Mouse (Mus musculus) layer of hippocampus, adult 2 months (tissue): ENCODE measurements around the gene Disp2. TPM values are rescaled to one million over a fixed set of nuclear protein-coding genes. Genes with fewer than 3 reads are reported as not detected.

Experiments
- DNase-seq, 2 experiments: peaks; one replicate each; pipeline ENCODE4 v3.0.0; 2022; ENCODE audit warnings: low spot score in 2 of 2
- H3K27ac ChIP-seq: fragments of 200-600 bp; 2 replicates; pipeline ENCODE4 v1.8.1; 2022
- H3K4me3 ChIP-seq: fragments of 200-600 bp; 2 replicates; pipeline ENCODE4 v1.8.1; 2022; ENCODE audit warnings: mild to moderate bottlenecking
- CTCF ChIP-seq: fragments of 200-600 bp; conservative IDR thresholded peaks from 2 replicates; pipeline ENCODE4 v1.8.1; 2022; ENCODE audit warnings: antibody characterized with exemption, mild to moderate bottlenecking, moderate library complexity
- total RNA-seq, 2 experiments: library from RNA; stranded (reverse); gene quantifications; 2 replicates each; pipeline ENCODE4 v1.2.3; 2021

Disp2 gene
- total RNA-seq, 2 experiments from 2014 or later: 263 to 273 TPM

DNA sequence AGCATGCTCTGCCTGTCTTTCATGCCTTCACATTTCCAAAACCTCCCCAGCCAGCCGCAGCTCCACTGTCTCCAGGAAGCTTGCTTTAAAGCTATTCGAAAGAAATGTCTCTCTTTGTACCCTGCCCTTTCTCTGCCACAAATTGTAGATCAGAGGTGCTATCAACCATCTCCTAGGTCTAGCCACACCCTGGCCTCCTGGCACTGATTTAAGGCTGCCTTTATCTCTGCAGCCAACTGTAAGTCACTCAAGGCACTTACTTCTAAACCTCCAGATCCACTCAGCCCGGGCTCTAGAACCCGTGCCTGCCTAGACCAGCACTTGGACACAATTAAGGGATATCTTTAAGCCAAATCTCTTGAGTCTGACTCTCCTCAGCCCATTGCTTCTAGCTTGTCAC lies 1.1 kb upstream of the Disp2 start:
- DNase-seq: no peak
- TF ChIP-seq CTCF: no peak
- no peak overlapping the region; the same call in 1 of the 2 replicates for H3K27ac ChIP-seq

DNA sequence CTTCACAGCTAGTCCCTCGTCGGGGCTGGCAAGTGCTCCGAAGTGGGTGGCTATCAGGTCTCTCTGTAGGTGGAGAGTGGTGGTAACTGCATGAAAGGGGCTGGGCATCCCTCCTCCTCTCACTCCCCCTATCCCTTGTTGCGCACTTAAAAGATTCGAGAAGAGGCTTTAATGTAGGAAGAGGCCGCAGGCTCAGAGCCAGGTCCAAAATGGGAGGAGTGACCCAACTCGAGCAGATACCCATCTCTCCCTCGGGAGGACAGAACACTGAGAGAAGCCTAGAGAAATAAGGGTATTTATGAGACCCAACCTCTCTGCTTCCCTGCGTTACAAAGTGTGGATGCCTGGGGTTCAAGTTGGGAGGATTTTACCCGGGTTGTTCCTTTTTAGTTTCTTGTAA lies 454 bp upstream of the Disp2 start:
- peak overlapping the region; percentile 82 for H3K4me3 ChIP-seq
- H3K27ac ChIP-seq: peak overlapping the region; percentile 94
- no peak for TF ChIP-seq CTCF
- no peak for DNase-seq

More for the DNA sequence above, 1.1 kb upstream of the Disp2 start:
- no peak overlapping the region for H3K4me3 ChIP-seq

DNA sequence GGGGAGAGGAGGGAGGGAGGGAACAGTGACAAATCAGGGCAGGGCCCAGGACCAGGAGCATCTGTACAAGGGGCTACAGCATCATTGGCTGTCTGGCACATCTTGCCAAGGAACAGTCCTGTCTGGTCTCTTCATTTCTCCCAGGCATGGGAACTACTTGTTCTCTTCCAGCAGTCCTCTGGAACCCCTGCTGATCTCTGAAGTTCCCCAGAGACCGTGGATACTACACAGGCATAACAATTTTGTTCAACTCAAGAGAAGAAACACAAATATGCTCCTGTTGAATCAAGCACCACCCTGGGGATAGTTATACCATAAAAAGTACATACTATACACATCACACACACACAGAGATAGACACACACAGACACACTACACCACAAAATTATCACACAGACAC lies 1.6 kb downstream of the Disp2 start:
- no peak for TF ChIP-seq CTCF
- Histone ChIP-seq H3K4me3 (peak overlapping the region; percentile 82; the same call in 1 of the 2 replicates), H3K27ac (no peak overlapping the region)
- DNase-seq: no peak

DNA sequence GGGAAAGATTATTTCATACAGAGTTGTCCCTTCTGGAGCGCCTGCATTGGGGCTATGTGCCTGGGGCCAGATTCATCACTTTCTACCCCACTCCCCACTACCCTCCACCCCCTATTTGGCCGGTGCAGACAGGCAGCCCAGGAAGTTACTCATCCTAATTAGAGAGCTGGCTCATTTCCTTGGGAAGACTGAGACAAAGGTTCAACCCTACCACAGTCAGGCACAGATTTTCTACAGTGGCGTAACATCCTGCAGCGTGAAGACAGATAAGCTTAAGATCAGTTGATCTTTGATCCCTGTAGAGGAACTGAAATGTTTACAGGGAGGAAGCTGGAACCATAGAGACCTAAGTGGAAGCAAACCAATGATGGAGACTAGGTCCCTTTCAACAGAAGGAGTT lies 2.8 kb downstream of the Disp2 start:
- H3K4me3 ChIP-seq: no peak overlapping the region
- no peak for TF ChIP-seq CTCF
- DNase-seq: no peak
- H3K27ac ChIP-seq: no peak overlapping the region

DNA sequence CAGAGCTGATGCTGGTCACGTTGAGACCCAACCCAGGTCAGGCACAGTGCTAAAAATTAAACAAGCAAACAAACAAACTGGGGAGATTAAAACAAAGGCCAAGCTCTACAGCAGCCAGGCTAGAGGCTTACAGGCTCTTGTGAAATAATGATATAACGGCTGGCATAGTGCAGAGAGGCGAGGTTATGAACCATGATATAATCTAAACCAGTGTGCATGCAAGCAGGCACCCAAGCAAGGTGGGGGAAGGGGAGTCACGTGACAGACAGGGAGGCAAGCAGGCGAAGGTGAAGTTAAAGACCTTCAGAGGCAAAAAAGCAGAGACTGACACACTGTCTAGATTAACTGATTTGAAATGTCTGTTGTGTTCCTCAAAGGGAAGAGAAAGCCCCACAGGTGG lies 3.6 kb downstream of the Disp2 start:
- Histone ChIP-seq H3K27ac (no peak overlapping the region), H3K4me3 (no peak overlapping the region)
- no peak for TF ChIP-seq CTCF
- DNase-seq: no peak

DNA sequence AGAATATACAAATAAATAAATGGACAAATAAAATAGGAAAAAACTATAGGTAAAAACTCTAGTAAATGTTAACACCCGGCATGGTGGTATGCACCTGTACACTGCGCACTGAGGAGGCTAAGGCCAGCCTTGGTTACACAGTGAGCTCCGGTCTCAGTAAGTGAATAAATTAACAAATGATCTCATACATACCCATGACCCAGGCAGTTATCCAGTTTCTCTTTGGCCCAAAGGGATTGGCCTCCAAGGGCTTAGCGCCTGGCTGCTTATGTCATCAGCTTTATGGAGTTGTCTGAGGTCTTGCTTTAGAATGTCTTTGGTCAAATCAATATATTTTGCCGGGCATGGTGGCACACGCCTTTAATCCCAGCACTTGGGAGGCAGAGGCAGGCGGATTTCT lies 4.1 kb downstream of the Disp2 start:
- Histone ChIP-seq H3K4me3 (no peak overlapping the region), H3K27ac (no peak overlapping the region)
- DNase-seq: no peak
- no peak for TF ChIP-seq CTCF

DNA sequence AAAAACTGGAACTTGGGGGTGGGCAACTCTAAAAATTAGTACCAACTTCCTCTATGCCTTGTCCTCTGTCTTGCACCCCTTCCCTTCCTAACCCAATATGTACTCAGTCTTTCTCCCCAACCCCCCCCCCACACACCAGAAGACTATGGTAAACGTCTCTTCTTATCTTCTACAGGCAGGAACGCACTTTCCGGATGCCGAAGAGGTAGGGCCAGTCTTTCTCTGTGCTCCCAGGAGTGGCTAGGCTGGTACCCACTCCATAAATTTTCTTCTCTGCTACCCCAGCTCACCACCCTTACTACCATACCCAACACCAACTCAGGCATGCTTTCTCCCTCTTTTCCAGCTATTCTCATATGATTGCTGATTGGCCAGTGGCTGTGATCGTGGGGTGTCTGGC lies 7.0 kb downstream of the Disp2 start:
- no peak for TF ChIP-seq CTCF
- no peak for DNase-seq
- Histone ChIP-seq H3K27ac (no peak overlapping the region), H3K4me3 (no peak overlapping the region)

DNA sequence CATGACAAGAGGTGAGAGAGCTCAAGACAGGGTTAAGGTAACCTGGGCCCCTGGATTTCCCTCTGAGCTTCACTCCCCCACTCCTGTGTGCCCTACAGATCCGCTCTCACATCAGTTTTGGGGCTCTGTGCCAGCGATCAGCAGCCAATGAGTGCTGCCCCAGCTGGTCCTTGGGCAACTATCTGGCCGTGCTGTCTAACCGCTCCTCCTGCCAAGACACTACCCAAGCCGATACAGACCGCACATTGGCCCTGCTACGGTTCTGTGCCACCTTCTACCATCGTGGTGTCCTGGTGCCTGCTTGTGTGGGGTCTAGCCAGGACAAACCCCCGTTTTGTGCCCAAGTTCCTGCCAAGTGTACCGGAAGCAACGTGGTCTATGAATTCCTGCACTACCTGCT lies 10.0 kb downstream of the Disp2 start:
- Histone ChIP-seq H3K27ac (no peak overlapping the region; the same call in 1 of the 2 replicates), H3K4me3 (no peak overlapping the region)
- TF ChIP-seq CTCF: no peak
- DNase-seq: peak in 1 of 2 experiments; percentile 53

DNA sequence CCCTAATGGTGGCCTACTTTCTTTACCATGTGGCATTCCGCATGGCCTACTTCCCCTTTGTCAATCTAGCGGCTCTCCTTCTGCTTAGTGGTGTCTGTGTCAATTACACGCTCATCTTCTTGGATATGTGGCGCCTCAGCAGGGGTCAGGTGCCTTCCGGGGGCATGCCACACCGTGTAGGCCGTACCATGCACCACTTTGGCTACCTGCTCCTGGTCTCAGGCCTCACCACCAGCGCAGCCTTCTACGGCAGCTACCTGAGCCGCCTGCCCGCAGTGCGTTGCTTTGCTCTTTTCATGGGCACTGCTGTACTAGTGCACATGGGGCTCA lies 10.7 kb downstream of the Disp2 start:
- Histone ChIP-seq H3K4me3 (peak overlapping the region; percentile 17; the same call in 1 of the 2 replicates), H3K27ac (peak overlapping the region; percentile 51; the same call in 1 of the 2 replicates)
- TF ChIP-seq CTCF: no peak
- no peak for DNase-seq

DNA sequence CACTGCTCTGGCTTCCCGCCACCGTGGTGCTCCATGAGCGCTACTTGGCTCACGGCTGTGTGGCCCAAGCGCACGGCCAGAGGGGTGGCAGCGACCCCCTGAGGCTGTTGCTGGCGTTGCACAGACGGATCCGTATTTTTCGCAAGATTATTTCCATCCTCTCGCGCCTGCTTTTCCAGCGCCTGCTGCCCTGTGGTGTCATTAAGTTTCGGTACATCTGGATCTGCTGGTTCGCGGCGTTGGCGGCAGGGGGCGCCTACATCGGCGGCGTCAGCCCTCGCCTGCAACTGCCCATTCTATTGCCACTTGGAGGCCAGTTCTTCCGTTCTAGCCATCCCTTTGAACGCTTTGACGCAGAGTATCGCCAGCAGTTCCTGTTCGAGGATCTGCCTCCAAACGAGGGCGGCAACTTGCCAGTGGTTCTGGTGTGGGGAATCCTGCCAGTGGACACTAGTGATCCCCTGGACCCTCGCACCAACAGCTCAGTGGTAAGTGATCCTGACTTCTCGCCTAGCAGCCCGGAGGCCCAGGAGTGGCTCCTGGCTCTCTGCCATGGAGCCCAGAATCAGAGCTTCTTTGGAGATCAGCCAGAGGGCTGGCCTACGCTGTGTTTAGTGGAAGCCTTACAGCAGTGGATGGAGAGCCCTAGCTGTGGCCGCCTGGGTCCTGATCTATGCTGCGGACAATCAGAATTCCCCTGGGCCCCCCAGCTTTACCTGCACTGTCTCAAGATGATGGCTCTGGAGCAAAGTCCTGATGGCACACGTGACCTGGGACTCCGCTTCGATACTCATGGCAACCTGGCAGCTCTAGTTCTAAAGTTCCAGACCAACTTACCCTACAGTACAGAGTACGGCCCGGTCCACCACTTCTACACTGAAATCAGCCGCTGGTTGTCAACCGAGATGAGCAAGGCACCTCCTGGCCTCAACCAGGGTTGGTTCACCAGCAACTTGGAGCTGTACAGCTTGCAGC lies 11.3 kb downstream of the Disp2 start:
- peak overlapping the region; percentile 51; the same call in 1 of the 2 replicates for H3K27ac ChIP-seq
- TF ChIP-seq CTCF: peak; percentile 84
- peak overlapping the region; percentile 17; the same call in 1 of the 2 replicates for H3K4me3 ChIP-seq
- DNase-seq: peak; percentile 61 to 63

DNA sequence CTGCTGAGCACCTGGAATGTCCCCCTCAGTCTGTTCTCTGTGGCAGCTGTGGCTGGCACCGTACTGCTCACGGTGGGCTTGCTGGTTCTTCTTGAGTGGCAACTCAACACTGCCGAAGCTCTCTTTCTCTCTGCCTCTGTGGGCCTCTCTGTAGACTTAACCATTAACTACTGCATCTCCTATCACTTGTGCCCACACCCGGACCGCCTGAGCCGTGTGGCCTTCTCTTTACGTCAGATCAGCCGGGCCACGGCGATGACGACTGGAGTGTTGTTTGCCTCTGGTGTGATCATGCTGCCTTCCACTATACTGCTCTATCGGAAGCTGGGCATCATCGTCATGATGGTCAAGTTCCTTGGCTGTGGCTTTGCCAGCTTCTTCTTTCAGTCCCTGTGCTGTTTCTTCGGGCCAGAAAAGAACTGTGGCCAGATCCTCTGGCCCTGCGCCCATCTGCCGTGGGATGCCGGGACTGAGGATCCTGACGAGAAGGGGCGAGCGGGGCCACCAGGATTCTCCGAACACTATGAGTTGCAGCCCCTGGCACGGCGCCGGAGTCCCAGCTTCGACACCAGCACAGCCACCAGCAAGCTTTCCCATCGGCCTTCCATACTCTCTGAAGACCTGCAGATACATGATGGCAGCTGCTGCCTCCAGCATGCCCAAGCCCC lies 12.2 kb downstream of the Disp2 start:
- TF ChIP-seq CTCF: no peak
- no peak overlapping the region for H3K4me3 ChIP-seq
- no peak overlapping the region for H3K27ac ChIP-seq
- DNase-seq: no peak

DNA sequence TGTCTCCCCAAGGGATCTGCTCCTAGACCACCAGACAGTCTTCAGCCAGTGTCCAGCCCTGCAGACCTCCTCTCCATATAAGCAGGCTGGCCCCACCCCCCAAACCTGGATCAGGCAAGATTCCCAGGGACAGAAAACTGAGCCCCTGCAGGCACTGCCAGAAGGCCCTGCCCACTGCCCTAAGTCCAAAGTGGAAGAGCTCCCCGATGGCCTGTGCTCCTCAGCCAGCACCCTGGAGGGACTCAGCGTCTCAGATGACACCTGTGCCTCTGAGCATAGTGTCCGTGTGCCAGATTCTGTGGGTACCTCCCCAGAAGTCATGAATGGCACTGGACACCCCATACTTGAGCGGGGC lies 12.7 kb downstream of the Disp2 start:
- no peak for TF ChIP-seq CTCF
- no peak for DNase-seq
- Histone ChIP-seq H3K27ac (no peak overlapping the region), H3K4me3 (no peak overlapping the region)

DNA sequence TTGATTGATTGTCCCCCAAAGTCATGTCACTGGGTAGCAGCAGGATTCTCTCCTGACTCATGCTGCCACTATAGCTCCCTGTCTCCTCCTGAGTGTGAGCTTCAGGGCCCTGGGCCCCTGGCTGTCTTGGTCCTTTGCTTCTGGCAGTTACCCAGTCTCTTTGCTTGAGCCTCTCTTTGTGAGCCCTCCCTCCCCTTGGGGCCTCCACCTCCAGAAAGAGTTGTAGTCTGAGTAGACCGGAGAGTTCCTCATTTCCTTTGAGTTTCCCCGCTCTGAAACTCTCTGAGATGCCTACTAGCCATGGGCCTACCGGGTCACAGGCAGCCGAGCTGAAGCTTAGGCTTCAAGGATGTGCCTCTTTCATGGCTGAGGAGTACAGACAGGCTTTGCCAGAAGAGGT lies 14.1 kb downstream of the Disp2 start:
- Histone ChIP-seq H3K4me3 (no peak overlapping the region), H3K27ac (no peak overlapping the region)
- no peak for DNase-seq
- TF ChIP-seq CTCF: no peak
